Mouse (Mus musculus): ENCODE measurements around the gene Atp5g3. TPM values are rescaled to one million over a fixed set of nuclear protein-coding genes. Genes with fewer than 3 reads are reported as not detected.

The Atp5g3 gene
- polyA plus RNA-seq, 1 experiment: 1,072 TPM

DNA sequence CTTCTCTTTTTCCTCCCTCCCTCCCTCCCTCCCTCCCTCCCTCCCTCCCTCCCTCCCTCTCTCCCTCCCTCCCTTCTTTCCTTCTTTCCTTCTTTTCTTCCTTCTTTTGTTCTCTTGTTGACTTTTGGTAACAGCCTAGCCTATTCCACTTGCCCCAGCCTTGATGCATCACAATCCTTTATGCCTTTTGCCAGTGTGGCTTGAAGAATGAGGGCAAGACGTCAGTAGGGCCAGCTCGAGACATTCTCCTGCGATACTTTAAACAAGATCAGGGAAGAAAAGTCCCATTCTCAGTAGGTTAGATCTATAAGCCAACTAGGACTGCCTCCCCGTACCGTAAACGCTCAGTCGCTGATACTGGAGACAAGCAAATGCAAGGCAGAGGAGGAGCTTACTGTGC, 29.3 kb upstream of the Atp5g3 start:
- Histone ChIP-seq H3K4me1 (ENCODE audit: control insufficient read depth, insufficient read depth, low read length) (no peaks in the 10 kb centered on the region), H3K4me3 (replicated peaks; ENCODE audit: insufficient read depth, low read depth, low read length) (no peak overlapping the region), H3K27me3 (ENCODE audit: control insufficient read depth, insufficient read depth, low read length) (no peaks in the 10 kb centered on the region), H3K27ac (ENCODE audit: insufficient read depth, low read length) (no peak overlapping the region)
- TF ChIP-seq CTCF (IDR thresholded peaks at IDR 0.05; ENCODE audit: borderline replicate concordance, insufficient read depth, low read depth, low read length): no peak
- TF ChIP-seq POLR2A (IDR thresholded peaks at IDR 0.05; ENCODE audit: borderline replicate concordance, insufficient read depth, low read length): no peak
- DNase-seq: no peak
- WGBS: 97% methylated on average over 7 of the region's 7 CpGs

DNA sequence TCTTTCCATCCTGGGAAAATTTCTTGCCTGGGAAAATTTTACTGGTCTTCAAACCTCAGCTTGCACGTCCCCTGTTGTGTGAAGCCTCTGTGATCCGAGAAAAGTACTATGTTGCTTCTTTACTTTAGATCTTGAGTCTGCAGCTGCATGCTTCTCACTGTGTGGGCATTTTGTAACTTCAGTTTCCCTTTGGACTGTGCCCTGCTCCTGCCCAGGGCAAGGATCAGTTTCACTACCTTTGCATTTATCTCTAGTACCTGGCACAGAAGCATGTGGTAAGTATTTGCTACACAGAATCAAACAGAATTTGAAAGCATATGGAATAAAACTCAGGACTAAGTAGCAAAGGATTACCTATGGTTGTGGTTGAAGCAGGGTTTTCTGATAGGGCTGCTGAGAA, 27.8 kb upstream of the Atp5g3 start:
- 84% methylated on average over 2 of the region's 2 CpGs for WGBS
- no peak for TF ChIP-seq CTCF (IDR thresholded peaks at IDR 0.05; ENCODE audit: borderline replicate concordance, insufficient read depth, low read depth, low read length)
- TF ChIP-seq POLR2A (IDR thresholded peaks at IDR 0.05; ENCODE audit: borderline replicate concordance, insufficient read depth, low read length): no peak
- no peak for DNase-seq

DNA sequence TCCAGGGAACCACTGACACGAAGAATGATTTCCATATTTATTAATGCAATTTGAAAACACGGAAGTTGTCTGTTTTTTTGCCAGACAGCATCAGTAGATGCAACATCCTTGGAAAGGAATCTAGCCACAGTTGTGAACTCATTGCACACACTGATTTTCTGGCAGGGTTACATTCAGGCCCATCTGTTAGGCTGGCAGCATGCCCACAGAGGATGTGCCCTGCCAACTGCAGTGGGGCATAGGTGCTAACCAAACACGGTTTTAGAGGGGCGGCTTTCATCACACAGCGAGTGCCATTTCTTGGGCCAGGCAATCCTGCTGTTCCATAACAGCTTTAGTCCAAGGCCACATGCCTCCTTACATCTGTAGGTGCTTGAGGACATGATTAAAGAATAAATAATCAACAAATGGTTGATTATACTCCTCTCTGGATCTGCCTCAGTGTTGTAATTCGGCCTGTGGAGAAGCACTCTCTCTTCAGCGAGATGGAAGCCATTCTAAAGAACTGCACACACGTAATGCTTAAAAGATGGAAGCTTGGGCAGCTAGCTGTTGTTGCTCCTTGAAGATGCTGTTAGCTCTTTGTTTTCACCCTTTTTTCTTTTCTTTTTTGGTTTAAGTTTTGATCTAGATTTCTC, 21.7 kb upstream of the Atp5g3 start:
- 9% methylated on average over 8 of the region's 8 CpGs for WGBS
- H3K4me3 ChIP-seq (replicated peaks; ENCODE audit: insufficient read depth, low read depth, low read length): no peak overlapping the region
- peak; percentile 93 to 96 for DNase-seq
- peak overlapping the region; percentile 2; the same call in 1 of the 2 replicates for H3K27ac ChIP-seq (ENCODE audit: insufficient read depth, low read length)
- TF ChIP-seq CTCF (IDR thresholded peaks at IDR 0.05; ENCODE audit: borderline replicate concordance, insufficient read depth, low read depth, low read length) (no peak), POLR2A (IDR thresholded peaks at IDR 0.05; ENCODE audit: borderline replicate concordance, insufficient read depth, low read length) (no peak)
- H3K27me3 ChIP-seq (ENCODE audit: control insufficient read depth, insufficient read depth, low read length): no peaks in the 10 kb centered on the region
- peaks cover 13% of the 10 kb centered on the region; the same call in 1 of the 2 replicates for H3K4me1 ChIP-seq (ENCODE audit: control insufficient read depth, insufficient read depth, low read length)

More for the DNA sequence above, 27.8 kb upstream of the Atp5g3 start:
- Histone ChIP-seq H3K4me3 (replicated peaks; ENCODE audit: insufficient read depth, low read depth, low read length) (no peak overlapping the region), H3K27ac (ENCODE audit: insufficient read depth, low read length) (no peak overlapping the region), H3K27me3 (ENCODE audit: control insufficient read depth, insufficient read depth, low read length) (no peaks in the 10 kb centered on the region), H3K4me1 (ENCODE audit: control insufficient read depth, insufficient read depth, low read length) (no peaks in the 10 kb centered on the region)

GRCm38 (mm10) chr2:73927711-73928110, 16.6 kb upstream of the Atp5g3 start:
- no peak for DNase-seq
- peaks cover 10% of the 10 kb centered on the region; the same call in 1 of the 2 replicates for H3K4me1 ChIP-seq (ENCODE audit: control insufficient read depth, insufficient read depth, low read length)
- TF ChIP-seq POLR2A (IDR thresholded peaks at IDR 0.05; ENCODE audit: borderline replicate concordance, insufficient read depth, low read length): no peak
- TF ChIP-seq CTCF (IDR thresholded peaks at IDR 0.05; ENCODE audit: borderline replicate concordance, insufficient read depth, low read depth, low read length): no peak
- no peak overlapping the region for H3K4me3 ChIP-seq (replicated peaks; ENCODE audit: insufficient read depth, low read depth, low read length)
- no peak overlapping the region for H3K27ac ChIP-seq (ENCODE audit: insufficient read depth, low read length)
- H3K27me3 ChIP-seq (ENCODE audit: control insufficient read depth, insufficient read depth, low read length): no peaks in the 10 kb centered on the region

GRCm38 (mm10) chr2:73925539-73925938, 14.4 kb upstream of the Atp5g3 start:
- DNase-seq: no peak
- Histone ChIP-seq H3K27ac (ENCODE audit: insufficient read depth, low read length) (no peak overlapping the region), H3K4me1 (ENCODE audit: control insufficient read depth, insufficient read depth, low read length) (peaks cover 6% of the 10 kb centered on the region; the same call in 1 of the 2 replicates), H3K27me3 (ENCODE audit: control insufficient read depth, insufficient read depth, low read length) (no peaks in the 10 kb centered on the region), H3K4me3 (replicated peaks; ENCODE audit: insufficient read depth, low read depth, low read length) (no peak overlapping the region)
- 38% methylated on average over 3 of the region's 3 CpGs for WGBS
- TF ChIP-seq CTCF (IDR thresholded peaks at IDR 0.05; ENCODE audit: borderline replicate concordance, insufficient read depth, low read depth, low read length) (no peak), POLR2A (IDR thresholded peaks at IDR 0.05; ENCODE audit: borderline replicate concordance, insufficient read depth, low read length) (no peak)

DNA sequence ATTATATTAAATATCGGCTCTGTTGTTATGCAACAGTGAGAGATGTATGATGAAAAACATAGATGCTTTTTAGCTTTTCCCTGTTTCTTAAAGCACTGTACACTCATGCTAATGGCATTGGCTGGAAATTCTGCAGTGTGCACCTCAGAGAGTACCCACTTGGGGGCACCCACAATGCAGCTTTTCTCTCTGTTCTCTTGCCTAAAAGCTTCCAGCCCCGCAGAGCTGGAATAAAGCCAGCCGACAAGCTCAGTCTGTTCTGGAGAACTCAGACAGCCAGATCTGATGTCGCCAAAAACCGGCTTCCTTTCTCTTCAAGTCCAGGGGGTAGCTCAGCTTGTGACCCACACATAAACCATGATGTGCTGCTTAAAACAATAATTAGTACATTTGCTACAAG, 14.0 kb upstream of the Atp5g3 start:
- 4% methylated on average over 5 of the region's 5 CpGs for WGBS
- H3K27ac ChIP-seq (ENCODE audit: insufficient read depth, low read length): no peak overlapping the region; the same call in 1 of the 2 replicates
- peak; percentile 90 to 93 for DNase-seq
- no peak overlapping the region for H3K4me3 ChIP-seq (replicated peaks; ENCODE audit: insufficient read depth, low read depth, low read length)
- H3K27me3 ChIP-seq (ENCODE audit: control insufficient read depth, insufficient read depth, low read length): no peaks in the 10 kb centered on the region
- peaks cover 6% of the 10 kb centered on the region; the same call in 1 of the 2 replicates for H3K4me1 ChIP-seq (ENCODE audit: control insufficient read depth, insufficient read depth, low read length)
- TF ChIP-seq CTCF (IDR thresholded peaks at IDR 0.05; ENCODE audit: borderline replicate concordance, insufficient read depth, low read depth, low read length): peak; percentile 67
- no peak for TF ChIP-seq POLR2A (IDR thresholded peaks at IDR 0.05; ENCODE audit: borderline replicate concordance, insufficient read depth, low read length)

DNA sequence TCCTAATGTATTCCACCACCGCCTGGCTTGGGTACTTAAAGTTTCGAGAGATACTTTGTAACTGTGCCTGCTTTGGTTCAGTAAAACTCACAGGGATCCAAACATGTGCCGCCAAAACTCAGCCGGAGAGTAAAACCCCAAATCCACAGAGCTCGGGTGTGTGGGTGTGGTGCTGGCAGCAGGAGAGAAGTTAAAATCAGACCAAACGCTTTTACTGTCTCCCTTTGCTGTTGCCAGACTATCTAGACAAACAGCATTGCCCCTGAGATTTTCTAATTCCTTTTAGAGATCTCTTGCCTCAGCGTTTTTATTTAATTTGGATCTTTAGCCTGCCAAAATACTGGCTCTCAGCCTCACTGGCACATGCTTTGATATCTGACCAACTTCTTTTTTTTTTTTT, 8.5 kb upstream of the Atp5g3 start:
- DNase-seq: no peak
- no peak for TF ChIP-seq POLR2A (IDR thresholded peaks at IDR 0.05; ENCODE audit: borderline replicate concordance, insufficient read depth, low read length)
- TF ChIP-seq CTCF (IDR thresholded peaks at IDR 0.05; ENCODE audit: borderline replicate concordance, insufficient read depth, low read depth, low read length): no peak
- whole genome bisulfite sequencing: 18% methylated on average over 7 of the region's 7 CpGs
- no peak overlapping the region for H3K27ac ChIP-seq (ENCODE audit: insufficient read depth, low read length)
- H3K4me1 ChIP-seq (ENCODE audit: control insufficient read depth, insufficient read depth, low read length): no peaks in the 10 kb centered on the region
- H3K27me3 ChIP-seq (ENCODE audit: control insufficient read depth, insufficient read depth, low read length): no peaks in the 10 kb centered on the region
- no peak overlapping the region for H3K4me3 ChIP-seq (replicated peaks; ENCODE audit: insufficient read depth, low read depth, low read length)

- no peak overlapping the region for H3K4me3 ChIP-seq (replicated peaks; ENCODE audit: insufficient read depth, low read depth, low read length)
- no peaks in the 10 kb centered on the region; the same call in 1 of the 2 replicates for H3K4me1 ChIP-seq (ENCODE audit: control insufficient read depth, insufficient read depth, low read length)
- H3K27me3 ChIP-seq (ENCODE audit: control insufficient read depth, insufficient read depth, low read length): no peaks in the 10 kb centered on the region
- DNase-seq: no peak
- TF ChIP-seq POLR2A (IDR thresholded peaks at IDR 0.05; ENCODE audit: borderline replicate concordance, insufficient read depth, low read length) (no peak), CTCF (IDR thresholded peaks at IDR 0.05; ENCODE audit: borderline replicate concordance, insufficient read depth, low read depth, low read length) (no peak)
- WGBS: 35% methylated on average over 3 of the region's 3 CpGs
- H3K27ac ChIP-seq (ENCODE audit: insufficient read depth, low read length): peak overlapping the region; percentile 60; the same call in 1 of the 2 replicates
These were observed 1.1 kb upstream of the Atp5g3 start for GRCm38 (mm10) chr2:73912264-73912663.
